Mouse (Mus musculus) myocyte (in vitro differentiated cells): Measurements from ENCODE around the gene Zdhhc7. TPM values are rescaled to one million over a fixed set of nuclear protein-coding genes. Genes with fewer than 3 reads are reported as not detected.
A peak's percentile ranks its signal among the peaks of the same experiment; 100 is the strongest.

Experiments
- H3K27me3 ChIP-seq: one replicate; pipeline ENCODE4 v1.6.1; 2011; ENCODE audit not compliant: control insufficient read depth, insufficient read depth, insufficient read length
- H3K36me3 ChIP-seq: one replicate; pipeline ENCODE4 v1.6.1; 2011; ENCODE audit not compliant: control insufficient read depth, insufficient read depth
- H3K4me2 ChIP-seq: one replicate; pipeline ENCODE4 v1.6.1; 2011; ENCODE audit warnings: low read depth, control low read depth
- H3K4me3 ChIP-seq: one replicate; pipeline ENCODE4 v1.5.1; 2011; ENCODE audit warnings: mild to moderate bottlenecking, control low read depth, moderate library complexity
- H3K79me2 ChIP-seq: one replicate; pipeline ENCODE4 v1.6.1; 2011; ENCODE audit not compliant: control insufficient read depth, insufficient read depth
- H3ac ChIP-seq: one replicate; pipeline ENCODE4 v1.6.1; 2011; ENCODE audit not compliant: control insufficient read depth, insufficient read length
- CEBPB ChIP-seq: IDR thresholded peaks from 2 replicates; pipeline ENCODE4 v1.6.1; 2011; ENCODE audit warnings: mild to moderate bottlenecking, moderate library complexity; ENCODE audit not compliant: poor library complexity, insufficient read depth, severe bottlenecking
- E2F4 ChIP-seq: IDR thresholded peaks from one replicate; pipeline ENCODE4 v1.6.1; 2011; ENCODE audit warnings: mild to moderate bottlenecking, control low read depth, moderate library complexity; ENCODE audit not compliant: insufficient read depth
- MAX ChIP-seq: IDR thresholded peaks from one replicate; pipeline ENCODE4 v1.6.1; 2011; ENCODE audit warnings: low read depth, mild to moderate bottlenecking, control low read depth
- MYOD1 ChIP-seq, 3 experiments: IDR thresholded peaks; one replicate each; pipeline ENCODE4 v1.6.1; 2011; ENCODE audit warnings: control low read depth in 2 of 3, low read depth in 2 of 3, mild to moderate bottlenecking in 2 of 3, moderate library complexity in 1 of 3; ENCODE audit not compliant: insufficient read length in 2 of 3, control insufficient read depth in 1 of 3
- MYOG ChIP-seq, 3 experiments: IDR thresholded peaks; one replicate each; pipeline ENCODE4 v1.6.1; 2011; ENCODE audit warnings: control low read depth in 2 of 3, low read depth in 2 of 3, mild to moderate bottlenecking in 2 of 3; ENCODE audit not compliant: insufficient read length in 2 of 3, control insufficient read depth in 1 of 3, insufficient read depth in 1 of 3
- POLR2A ChIP-seq: IDR thresholded peaks from one replicate; pipeline ENCODE4 v1.6.1; 2011; ENCODE audit warnings: low read depth, mild to moderate bottlenecking, control low read depth, moderate library complexity; ENCODE audit not compliant: insufficient read length
- POLR2AphosphoS2 ChIP-seq: IDR thresholded peaks from one replicate; pipeline ENCODE4 v1.6.1; 2011; ENCODE audit warnings: low read depth, control low read depth; ENCODE audit not compliant: insufficient read length
- REST ChIP-seq: IDR thresholded peaks from one replicate; pipeline ENCODE4 v1.6.1; 2011; ENCODE audit warnings: mild to moderate bottlenecking, control low read depth, moderate library complexity; ENCODE audit not compliant: insufficient read depth, insufficient read length
- SRF ChIP-seq: IDR thresholded peaks from one replicate; pipeline ENCODE4 v1.6.1; 2011; ENCODE audit warnings: low read depth; ENCODE audit not compliant: control insufficient read depth, insufficient read length
- TCF12 ChIP-seq: IDR thresholded peaks from one replicate; pipeline ENCODE4 v1.6.1; 2011; ENCODE audit warnings: mild to moderate bottlenecking, control low read depth; ENCODE audit not compliant: poor library complexity, insufficient read depth, severe bottlenecking
- TCF3 ChIP-seq: IDR thresholded peaks from one replicate; pipeline ENCODE4 v1.6.1; 2011; ENCODE audit warnings: low read depth, control low read depth; ENCODE audit not compliant: insufficient read length
- USF1 ChIP-seq: IDR thresholded peaks from one replicate; pipeline ENCODE4 v1.6.1; 2011; ENCODE audit warnings: low read depth, mild to moderate bottlenecking, control low read depth, moderate library complexity
- polyA plus RNA-seq: library from polyadenylated mRNA; unstranded; fragments of >200 nt; fragmentation: generic; extraction: Trizol; gene quantifications from one replicate; pipeline ENCODE4 v1.2.1, GENCODE M21; 2012; ENCODE audit warnings: missing spikeins

The Zdhhc7 gene
- polyA plus RNA-seq, 1 experiment: 31.7 TPM

GRCm38 (mm10) chr8:120124261-120124660 lies 23.0 kb upstream of the Zdhhc7 start:
- Histone ChIP-seq H3K36me3 (no peaks in the 10 kb centered on the region), H3K27me3 (no peaks in the 10 kb centered on the region), H3K79me2 (no peaks in the 10 kb centered on the region), H3ac (no peak overlapping the region), H3K4me3 (no peak overlapping the region), H3K4me2 (no peak overlapping the region)
- TF ChIP-seq USF1 (no peak), POLR2A (no peak), TCF3 (no peak), REST (no peak), MYOD1 (IDR thresholded peaks at IDR 0.05; ENCODE audit: control insufficient read depth in 1 of 3, insufficient read length in 2 of 3, low read depth in 2 of 3) (no peak), CEBPB (no peak), MYOG (IDR thresholded peaks at IDR 0.05; ENCODE audit: control insufficient read depth in 1 of 3, insufficient read depth in 1 of 3, insufficient read length in 2 of 3, low read depth in 2 of 3) (no peak), TCF12 (no peak), E2F4 (no peak), MAX (no peak), POLR2AphosphoS2 (no peak), SRF (no peak)

- Histone ChIP-seq H3K4me3 (no peak overlapping the region), H3K36me3 (no peaks in the 10 kb centered on the region), H3ac (no peak overlapping the region), H3K27me3 (no peaks in the 10 kb centered on the region), H3K4me2 (no peak overlapping the region), H3K79me2 (no peaks in the 10 kb centered on the region)
- TF ChIP-seq CEBPB (no peak), TCF3 (no peak), MYOG (IDR thresholded peaks at IDR 0.05; ENCODE audit: control insufficient read depth in 1 of 3, insufficient read depth in 1 of 3, insufficient read length in 2 of 3, low read depth in 2 of 3) (no peak), MAX (no peak), TCF12 (no peak), E2F4 (no peak), POLR2A (no peak), SRF (no peak), MYOD1 (IDR thresholded peaks at IDR 0.05; ENCODE audit: control insufficient read depth in 1 of 3, insufficient read length in 2 of 3, low read depth in 2 of 3) (no peak), POLR2AphosphoS2 (no peak), REST (no peak), USF1 (no peak)
Measured at GRCm38 (mm10) chr8:120120951-120121350, 19.7 kb upstream of the Zdhhc7 start.

- no peak overlapping the region for H3K4me3 ChIP-seq
- no peaks in the 10 kb centered on the region for H3K27me3 ChIP-seq
- no peak overlapping the region for H3ac ChIP-seq
- no peak overlapping the region for H3K4me2 ChIP-seq
- no peak for TF ChIP-seq SRF
- TF ChIP-seq POLR2AphosphoS2: no peak
- no peak for TF ChIP-seq TCF12
- TF ChIP-seq POLR2A: no peak
- TF ChIP-seq REST: no peak
- TF ChIP-seq CEBPB: no peak
- TF ChIP-seq USF1: no peak
- no peak for TF ChIP-seq MYOD1 (IDR thresholded peaks at IDR 0.05; ENCODE audit: control insufficient read depth in 1 of 3, insufficient read length in 2 of 3, low read depth in 2 of 3)
- TF ChIP-seq MYOG (IDR thresholded peaks at IDR 0.05; ENCODE audit: control insufficient read depth in 1 of 3, insufficient read depth in 1 of 3, insufficient read length in 2 of 3, low read depth in 2 of 3): no peak
- TF ChIP-seq E2F4: no peak
- no peak for TF ChIP-seq TCF3
- no peak for TF ChIP-seq MAX
- H3K79me2 ChIP-seq: no peaks in the 10 kb centered on the region
- H3K36me3 ChIP-seq: no peaks in the 10 kb centered on the region
Measured at GRCm38 (mm10) chr8:120119931-120120330, 18.6 kb upstream of the Zdhhc7 start.

DNA sequence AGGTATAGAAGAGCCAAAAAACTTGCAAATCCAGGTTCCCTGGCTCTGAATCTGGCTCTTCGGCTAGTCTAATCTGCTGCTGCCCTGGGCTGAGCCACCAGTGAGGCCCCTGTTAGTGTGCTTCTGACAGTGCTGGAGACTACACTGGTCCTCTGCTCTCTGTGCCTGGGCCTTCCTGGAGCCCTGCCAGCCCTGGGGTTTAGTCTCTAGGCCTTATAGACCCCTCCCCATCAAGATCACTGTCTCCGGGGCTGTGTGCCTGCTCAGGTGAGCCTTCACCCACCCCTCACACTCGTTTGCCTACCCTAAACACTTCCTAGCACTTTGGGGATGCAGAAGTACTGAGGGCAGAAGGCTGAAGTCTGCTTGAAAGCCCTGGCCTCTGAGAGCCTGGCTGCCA lies 18.1 kb upstream of the Zdhhc7 start:
- H3K4me2 ChIP-seq: peak overlapping the region; percentile 14
- no peaks in the 10 kb centered on the region for H3K27me3 ChIP-seq
- no peaks in the 10 kb centered on the region for H3K79me2 ChIP-seq
- no peak overlapping the region for H3ac ChIP-seq
- H3K36me3 ChIP-seq: no peaks in the 10 kb centered on the region
- TF ChIP-seq POLR2A (no peak), E2F4 (no peak), MAX (no peak), MYOD1 (IDR thresholded peaks at IDR 0.05; ENCODE audit: control insufficient read depth in 1 of 3, insufficient read length in 2 of 3, low read depth in 2 of 3) (no peak), CEBPB (no peak), TCF12 (no peak), USF1 (no peak), REST (no peak), POLR2AphosphoS2 (no peak), MYOG (IDR thresholded peaks at IDR 0.05; ENCODE audit: control insufficient read depth in 1 of 3, insufficient read depth in 1 of 3, insufficient read length in 2 of 3, low read depth in 2 of 3) (no peak), TCF3 (no peak), SRF (no peak)
- H3K4me3 ChIP-seq: no peak overlapping the region

DNA sequence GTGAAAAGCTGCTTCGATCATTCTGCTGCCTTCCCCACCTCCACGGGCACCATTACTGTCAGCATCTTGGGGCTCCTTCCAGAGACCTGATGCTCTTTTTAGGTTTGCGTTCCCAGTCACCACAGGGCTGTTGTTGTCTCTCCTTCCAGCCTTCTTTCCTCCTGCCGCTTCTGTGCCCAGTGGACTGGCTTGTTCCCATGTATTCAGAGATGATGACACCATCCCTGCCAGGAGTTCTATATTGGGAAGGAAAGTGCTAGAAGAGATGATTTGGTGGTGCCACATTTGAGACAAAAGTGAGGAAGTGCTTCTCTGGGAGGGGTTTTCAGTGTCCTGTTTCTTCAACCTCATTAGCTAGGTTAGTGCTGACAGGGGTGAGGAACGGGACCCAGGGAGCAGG lies 17.6 kb upstream of the Zdhhc7 start:
- Histone ChIP-seq H3K36me3 (no peaks in the 10 kb centered on the region), H3K79me2 (no peaks in the 10 kb centered on the region), H3K27me3 (no peaks in the 10 kb centered on the region), H3K4me2 (peak overlapping the region; percentile 14), H3ac (no peak overlapping the region), H3K4me3 (no peak overlapping the region)
- TF ChIP-seq POLR2AphosphoS2: no peak
